Mouse (Mus musculus): Measurements from ENCODE around the gene Gabarap.
"Not testable (repeated sequence)": the region's sequence is repeated elsewhere in the genome, so short reads cannot be mapped to it uniquely, and the experiment has no call there.

The Gabarap gene

GRCm38 (mm10) chr11:69990850-69991691, at the start of gene Gabarap:
Gene Gabarap (plus strand): TSS chr11:69991143.
- DNase-seq (ENCODE audit: low spot score), result peak; percentile 95

GRCm38 (mm10) chr11:69945216-69945615, 45.7 kb upstream of the Gabarap start:
- no peak for DNase-seq (ENCODE audit: low spot score)

- no peak for DNase-seq (ENCODE audit: low spot score)
Observed at GRCm38 (mm10) chr11:69945997-69946891, 44.7 kb upstream of the Gabarap start.

- DNase-seq (ENCODE audit: low spot score), result no peak
Observed at GRCm38 (mm10) chr11:69947337-69948065, 43.4 kb upstream of the Gabarap start.

GRCm38 (mm10) chr11:69948066-69948762, 42.7 kb upstream of the Gabarap start, which contains the start of gene Slc2a4:
Gene Slc2a4 (minus strand): TSS chr11:69948188.
- DNase-seq (ENCODE audit: low spot score), result peak; percentile 88

GRCm38 (mm10) chr11:69948763-69949150, 42.2 kb upstream of the Gabarap start:
- DNase-seq (ENCODE audit: low spot score), result peak; percentile 90

- no peak for DNase-seq (ENCODE audit: low spot score)
Observed at GRCm38 (mm10) chr11:69950807-69951459, 40.0 kb upstream of the Gabarap start.

GRCm38 (mm10) chr11:69952274-69952673, 38.7 kb upstream of the Gabarap start:
- no peak for DNase-seq (ENCODE audit: low spot score)

- no peak for DNase-seq (ENCODE audit: low spot score)
Observed at GRCm38 (mm10) chr11:69953267-69953915, 37.6 kb upstream of the Gabarap start.

GRCm38 (mm10) chr11:69955618-69956017, 35.3 kb upstream of the Gabarap start:
- DNase-seq (ENCODE audit: low spot score), result not testable (repeated sequence)

- DNase-seq (ENCODE audit: low spot score), result no peak
Observed at GRCm38 (mm10) chr11:69956218-69956617, 34.7 kb upstream of the Gabarap start.

GRCm38 (mm10) chr11:69960616-69961015, 30.3 kb upstream of the Gabarap start:
- no peak for DNase-seq (ENCODE audit: low spot score)

- no peak for DNase-seq (ENCODE audit: low spot score)
Observed at GRCm38 (mm10) chr11:69961841-69962240, 29.1 kb upstream of the Gabarap start.

- no peak for DNase-seq (ENCODE audit: low spot score)
Observed at GRCm38 (mm10) chr11:69964650-69965270, 26.2 kb upstream of the Gabarap start, which contains the start of gene Cldn7. Gene Cldn7 (plus strand): TSS chr11:69964779.

- DNase-seq (ENCODE audit: low spot score), result no peak
Observed at GRCm38 (mm10) chr11:69965271-69966005, 25.5 kb upstream of the Gabarap start.

- no peak for DNase-seq (ENCODE audit: low spot score)
Observed at GRCm38 (mm10) chr11:69966006-69966859, 24.7 kb upstream of the Gabarap start.

- no peak for DNase-seq (ENCODE audit: low spot score)
Observed at GRCm38 (mm10) chr11:69966860-69967517, 24.0 kb upstream of the Gabarap start.

- no peak for DNase-seq (ENCODE audit: low spot score)
Observed at GRCm38 (mm10) chr11:69968793-69969192, 22.1 kb upstream of the Gabarap start.

All from MN1 (cell line).